Mouse (Mus musculus): ENCODE measurements at regions not wholly inside any gene's neighbourhood (a gene's known extent, or its start where the extent isn't known, plus 50 kb on each side); places are given as distances from the start of the nearest gene placed in this dataset.

DNA sequence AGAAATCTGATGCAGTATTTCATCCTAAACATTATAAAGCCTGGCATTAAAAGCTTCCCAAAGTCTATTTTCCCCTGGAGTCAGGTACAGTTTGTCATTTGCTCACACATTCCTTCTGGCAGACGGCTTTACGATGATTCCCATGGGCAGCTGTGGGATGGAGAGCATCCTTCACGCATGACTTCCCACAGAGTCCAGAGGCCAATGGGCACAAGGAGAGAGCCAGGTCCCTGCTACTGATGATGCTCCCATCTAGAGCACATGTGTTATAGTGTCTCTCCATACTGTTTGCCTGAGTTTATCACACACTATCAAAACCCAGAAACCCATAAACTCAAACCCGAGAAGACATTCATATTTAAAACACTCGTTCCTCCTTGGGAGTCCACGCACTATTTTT is 270.8 kb upstream of the Noct start:
- DNase-seq: no peak

DNA sequence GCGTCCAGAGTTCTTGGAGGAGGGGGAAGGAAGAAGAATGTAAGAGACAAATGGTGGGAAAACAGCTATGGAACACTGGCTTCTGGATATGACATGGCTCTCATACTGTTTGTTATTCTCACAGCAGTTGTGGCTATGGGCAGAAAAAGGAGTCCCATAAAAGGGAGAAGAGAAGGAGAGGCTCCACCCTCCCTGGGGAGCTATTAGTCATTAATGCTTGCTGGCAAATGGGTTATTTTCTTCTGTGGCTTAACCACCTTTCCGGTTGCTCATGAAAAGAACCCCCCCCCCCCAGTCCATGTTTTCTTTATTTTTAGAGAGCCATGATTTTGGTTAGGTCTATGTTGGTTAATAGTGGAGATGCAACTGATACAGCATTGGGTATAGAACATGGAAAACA is 253.9 kb upstream of the Noct start:
- DNase-seq: no peak

DNA sequence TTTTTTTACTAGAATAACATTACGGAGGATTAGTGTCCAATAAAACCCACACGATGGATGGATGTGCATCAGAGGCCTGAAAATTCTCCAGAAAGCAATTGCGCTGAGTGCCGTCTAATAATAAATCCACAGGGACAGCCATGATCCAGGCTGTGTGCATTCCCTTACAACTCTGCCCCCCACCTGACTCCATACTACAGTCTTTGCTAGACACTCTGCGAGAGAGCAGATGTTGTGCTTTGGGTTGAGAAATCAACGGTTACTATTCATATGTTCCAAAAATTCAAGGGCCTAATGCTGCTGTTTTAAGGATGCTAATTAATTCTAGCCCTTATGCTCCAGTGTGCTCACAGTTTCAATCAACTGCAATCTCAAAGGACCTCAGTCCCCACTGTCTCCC is 251.2 kb upstream of the Noct start:
- DNase-seq: no peak

DNA sequence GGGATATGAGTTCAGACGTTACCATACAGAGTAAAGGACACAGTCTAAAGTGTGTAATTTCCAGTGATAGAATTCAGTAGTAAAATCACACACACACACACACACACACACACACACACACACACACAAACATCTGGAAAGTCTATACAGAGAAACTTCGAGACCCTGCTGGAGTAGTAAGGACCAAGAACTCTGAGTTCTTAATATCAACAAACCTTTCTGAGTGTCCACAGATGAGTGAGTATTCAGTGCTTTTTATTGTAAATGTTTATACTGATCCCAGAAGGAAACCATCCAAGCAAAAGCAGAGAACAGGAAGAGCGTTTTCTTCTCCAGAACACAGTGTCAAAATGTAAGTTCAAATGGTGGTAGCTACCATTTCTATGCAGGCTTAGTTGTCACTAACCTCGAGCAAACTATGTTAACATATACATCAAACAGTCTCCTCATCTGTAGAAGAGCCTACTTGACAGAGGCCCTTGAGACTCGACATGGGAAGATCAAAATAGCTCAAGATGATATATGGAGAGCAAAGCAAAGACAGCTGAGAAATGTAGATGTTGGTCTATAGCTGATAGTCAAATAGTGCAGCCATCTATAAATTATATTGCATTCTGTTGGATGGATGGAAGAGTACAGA is 248.0 kb upstream of the Noct start:
- no peak for DNase-seq

DNA sequence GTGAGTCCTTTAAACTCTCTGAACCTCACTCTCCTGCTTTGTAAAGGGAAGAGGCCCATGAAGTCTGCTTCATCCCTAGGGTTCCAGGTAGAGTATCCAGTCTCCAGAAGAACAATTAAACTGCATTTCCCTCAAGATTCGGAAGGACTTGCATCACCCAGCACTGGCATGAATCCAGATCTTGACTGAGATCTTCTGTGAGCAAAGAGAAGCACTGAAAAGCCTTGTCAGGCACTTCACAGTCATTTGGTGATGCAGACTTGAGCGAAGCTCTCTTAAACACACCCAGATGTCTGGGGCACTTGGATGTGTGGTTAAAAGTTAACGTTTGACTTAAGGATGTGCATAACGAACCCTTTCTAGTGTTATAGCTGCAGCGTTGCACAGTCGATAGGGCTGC is 247.4 kb upstream of the Noct start:
- no peak for DNase-seq

DNA sequence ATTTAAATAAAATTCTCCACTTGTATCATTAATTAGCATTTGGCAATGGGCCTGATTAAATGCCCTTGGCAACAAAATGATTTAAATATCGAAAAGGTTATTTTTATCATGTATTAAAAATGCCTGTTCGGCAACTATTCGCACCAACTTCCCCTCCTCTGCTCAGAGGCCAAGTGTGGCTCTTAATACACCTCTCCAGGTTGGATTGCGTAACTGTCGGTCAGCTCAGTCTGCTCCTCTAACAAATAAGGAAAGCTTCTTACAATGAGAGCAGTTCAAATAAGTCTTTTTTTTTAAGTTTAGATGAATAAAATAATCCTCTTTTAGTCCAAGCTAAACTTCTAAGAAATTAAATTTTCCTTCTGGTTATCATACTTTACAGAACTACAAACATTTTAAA is 245.6 kb upstream of the Noct start:
- no peak for DNase-seq

DNA sequence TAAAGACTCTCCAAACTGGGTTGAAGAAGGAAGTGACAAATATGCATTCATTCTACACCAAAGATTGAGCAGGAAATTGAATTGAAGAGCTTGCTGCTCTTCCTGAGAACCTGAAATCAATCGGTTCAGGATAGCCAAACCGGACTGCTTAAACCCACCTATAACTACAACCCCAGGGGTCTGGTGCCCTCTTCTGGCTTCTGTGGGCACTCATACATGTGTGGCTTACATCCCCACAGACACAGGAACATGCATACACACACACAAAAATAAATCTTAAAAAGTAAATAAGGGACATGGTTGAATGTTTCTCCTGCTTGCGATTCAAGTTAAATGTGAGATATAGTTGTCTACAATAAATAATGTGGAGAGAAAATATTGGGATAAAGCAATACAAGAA is 244.7 kb upstream of the Noct start:
- no peak for DNase-seq

DNA sequence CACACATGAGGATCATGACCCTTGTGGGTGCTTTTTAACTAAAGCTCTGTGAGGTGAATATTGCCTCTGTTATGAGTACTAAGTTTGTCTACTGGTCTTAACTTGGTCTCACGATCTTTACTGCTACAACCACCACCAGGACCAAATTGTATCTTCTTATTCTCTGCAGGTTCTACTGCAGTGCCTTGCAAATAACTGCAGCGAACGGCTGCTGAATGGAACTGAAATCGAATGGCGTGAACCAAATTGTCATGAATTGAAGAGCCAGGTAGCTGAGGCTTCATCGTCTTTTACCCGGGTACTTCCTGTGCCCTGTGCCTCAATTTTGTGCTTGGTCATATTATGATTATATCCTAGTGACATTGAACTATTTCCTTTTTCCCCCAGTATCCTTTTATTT is 242.5 kb upstream of the Noct start:
- no peak for DNase-seq

DNA sequence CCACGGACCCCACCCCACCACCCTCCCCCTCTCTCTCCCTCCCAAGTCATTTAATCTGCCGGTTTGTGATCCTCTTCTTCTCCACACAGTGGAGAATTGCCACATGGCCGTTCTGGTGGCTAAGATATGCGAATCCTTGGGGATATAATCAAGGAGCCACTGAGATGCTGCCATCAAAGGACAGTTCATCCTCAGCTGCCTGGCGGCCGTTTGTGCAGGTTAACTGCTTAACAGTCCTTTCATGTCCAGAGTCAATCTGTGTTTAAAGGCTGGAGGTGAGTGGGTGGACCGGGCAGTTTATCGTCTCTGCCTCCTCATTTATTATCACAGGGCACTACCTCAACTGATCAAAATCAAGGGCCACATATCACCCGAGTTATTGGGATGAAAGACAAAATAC is 241.6 kb upstream of the Noct start:
- DNase-seq: no peak

DNA sequence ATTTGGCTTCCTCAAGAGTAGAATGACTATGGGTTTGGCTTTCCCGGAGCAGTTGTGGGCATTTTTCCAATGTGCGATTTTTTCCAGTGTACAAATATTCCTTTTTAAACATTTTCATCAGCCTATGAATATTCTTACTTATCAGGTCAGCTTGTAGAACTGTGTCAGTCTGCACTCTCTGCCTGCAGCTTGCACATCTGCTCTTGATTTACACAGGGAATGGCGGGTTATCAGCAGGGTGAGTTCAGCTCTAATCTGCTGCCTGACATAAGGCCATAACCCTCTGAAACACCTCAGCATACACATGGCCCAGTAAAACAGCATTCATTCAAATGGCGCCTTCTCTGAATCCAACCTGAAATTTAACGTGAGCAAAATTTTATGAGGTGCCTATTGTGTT is 241.1 kb upstream of the Noct start:
- DNase-seq: no peak

DNA sequence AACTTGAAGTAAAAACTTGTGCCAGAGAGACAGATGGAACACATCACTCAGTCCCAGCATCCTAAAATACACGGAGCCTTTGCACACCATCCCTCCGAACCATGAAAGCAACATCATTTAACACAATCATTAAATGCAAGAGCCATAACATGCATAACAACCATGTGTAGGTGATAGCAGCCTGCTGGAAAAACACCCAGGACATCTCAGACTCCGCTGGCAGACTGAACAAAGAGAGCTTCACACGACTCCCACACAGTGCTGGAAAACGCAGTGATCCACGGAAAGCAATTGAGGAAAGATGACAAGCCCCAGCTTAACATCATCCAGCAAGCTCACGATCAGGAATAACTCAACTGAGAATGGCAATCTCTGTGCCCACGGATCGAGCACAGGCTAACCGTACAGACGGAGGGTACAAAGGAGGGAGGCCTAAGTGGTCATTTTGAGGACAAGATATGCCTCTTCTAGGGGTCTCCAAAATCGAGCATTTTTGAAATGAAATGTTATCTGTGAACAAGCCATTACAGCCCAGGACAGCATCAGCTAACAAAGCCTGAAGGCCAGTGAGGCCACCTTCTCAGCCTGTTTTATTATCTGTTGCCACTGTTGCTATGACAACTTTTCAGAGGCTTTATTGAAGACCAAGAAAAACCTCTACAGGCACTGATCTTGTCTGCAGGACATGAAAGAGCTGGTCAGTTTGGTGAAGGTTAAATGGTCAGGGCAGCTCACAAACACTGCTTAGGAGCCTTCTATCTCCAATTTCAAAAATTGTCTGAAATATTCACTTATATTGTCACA is 240.1 kb upstream of the Noct start:
- no peak for DNase-seq

DNA sequence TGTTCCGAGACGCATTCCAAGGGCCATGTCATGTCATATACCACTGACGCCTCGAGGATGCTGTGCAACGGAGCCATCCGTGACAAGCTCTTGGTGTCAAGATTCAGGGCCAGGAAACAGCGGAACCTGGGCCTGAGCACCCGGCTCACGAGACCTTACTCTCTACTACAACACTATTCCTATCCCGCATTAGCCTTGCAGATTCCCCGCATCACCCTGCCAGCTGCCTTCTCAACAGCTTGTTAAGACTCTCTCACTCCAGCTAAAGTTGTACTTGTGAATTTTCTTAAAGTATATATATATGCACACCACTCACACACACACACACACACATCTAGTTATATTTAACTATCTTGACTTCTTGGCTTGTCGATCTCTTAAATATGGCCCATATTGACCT is 236.4 kb upstream of the Noct start:
- no peak for DNase-seq

DNA sequence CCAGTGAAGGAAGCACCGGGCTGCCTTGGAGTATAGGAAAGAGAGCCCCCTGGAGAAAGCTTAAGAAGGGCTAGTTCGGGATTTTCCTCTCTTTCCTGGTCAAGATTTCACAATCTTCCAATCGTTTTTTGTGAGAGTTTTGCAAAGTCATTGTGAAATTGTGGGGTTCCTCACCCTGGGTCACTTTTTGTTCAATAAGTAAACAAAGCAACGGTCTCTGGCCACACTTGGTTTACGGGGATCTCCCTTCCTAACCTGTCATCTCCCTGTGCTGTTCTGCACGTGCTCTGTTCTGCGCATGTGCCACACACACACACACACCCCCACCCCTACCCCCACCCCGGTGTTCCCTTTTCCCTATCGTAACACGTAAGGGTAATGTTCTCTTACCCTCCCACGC is 233.4 kb upstream of the Noct start:
- DNase-seq: no peak

DNA sequence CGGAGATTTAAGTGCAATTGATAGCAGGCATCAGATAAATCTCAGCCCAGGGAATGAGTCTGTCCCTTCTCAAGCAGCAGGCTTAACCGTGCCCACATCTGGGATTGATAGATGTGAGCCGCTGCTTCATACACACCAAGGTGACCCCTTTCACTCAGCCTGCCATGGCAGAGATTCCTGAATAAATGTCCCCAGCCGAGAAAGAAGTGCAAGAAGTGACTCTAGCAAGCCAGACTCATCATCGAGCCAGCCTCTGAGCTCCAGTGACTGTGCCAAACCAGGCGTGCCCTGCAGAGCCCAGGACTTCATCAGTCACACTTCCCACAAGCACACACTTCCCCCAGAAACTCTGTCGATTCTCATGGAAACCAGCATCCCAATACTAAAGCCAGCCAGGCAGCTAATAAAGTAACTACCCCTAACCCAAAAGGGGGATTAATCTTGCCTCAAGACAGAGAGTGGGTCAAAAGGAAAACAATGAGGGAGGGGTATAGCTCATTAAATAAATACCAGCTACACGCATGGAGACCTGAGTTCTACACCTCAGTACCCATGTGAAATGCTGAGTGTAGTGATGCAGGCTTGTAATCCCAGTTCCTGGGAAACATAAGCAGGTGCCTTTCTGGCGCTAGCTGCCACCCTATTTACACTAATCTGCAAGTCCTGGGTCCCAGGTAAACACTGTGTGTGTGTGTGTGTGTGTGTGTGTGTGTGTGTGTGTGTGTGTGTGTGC is 231.5 kb upstream of the Noct start:
- no peak for DNase-seq

DNA sequence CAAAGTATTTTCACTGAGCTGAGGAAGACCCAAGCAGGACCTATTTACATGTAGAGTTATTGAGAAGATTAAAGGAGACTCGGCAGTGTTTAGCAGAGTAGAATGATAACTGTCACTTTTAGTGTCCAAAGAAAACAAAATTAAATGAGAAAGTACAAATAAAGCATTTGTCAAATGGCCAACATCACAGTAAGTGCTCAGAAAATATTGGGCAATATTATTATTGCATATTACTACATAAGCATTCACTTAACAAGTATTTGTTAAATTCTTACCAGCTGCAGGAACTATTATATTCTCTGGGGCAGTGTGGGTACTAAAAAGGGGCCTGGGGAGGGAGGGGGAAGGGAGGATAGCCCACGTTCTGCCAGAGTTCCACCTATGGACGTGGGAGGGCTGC is 224.5 kb upstream of the Noct start:
- no peak for DNase-seq

DNA sequence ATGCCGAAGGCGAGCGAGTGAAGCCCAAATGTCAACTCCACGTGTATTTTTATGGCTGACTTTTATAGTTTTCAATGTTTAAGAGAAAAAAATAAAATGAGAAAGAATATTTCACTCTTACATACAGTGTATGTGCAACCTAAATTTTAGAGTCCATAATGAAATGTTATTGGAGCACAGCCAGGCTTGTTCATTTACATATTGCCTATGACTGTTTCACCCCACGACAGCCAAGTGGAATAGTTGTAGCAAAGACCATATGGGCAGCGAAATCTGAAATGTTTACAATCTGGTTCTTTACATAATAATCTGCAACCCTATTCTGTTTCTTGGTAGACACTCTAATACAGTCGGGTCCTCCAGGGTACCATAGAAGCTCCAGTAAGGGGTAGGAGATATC is 223.3 kb upstream of the Noct start:
- DNase-seq: no peak

DNA sequence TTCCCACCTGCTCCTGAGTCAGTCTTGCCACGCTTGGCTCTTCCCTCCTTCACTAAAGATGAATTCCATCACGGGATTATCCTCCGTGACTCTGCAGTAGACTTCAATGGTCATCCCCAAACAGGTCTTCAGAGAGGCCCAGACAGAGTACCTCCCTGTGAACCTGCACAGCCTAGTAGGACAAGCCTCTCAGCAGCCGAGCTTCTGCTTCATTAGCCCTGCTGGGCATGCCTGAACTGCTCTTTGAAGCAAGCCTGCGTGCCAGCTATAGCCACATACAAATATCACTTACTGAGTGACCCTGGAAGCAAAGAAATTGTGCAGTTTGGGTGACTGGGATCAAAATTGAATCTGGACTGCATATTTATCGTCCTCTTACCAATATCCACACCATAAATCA is 221.6 kb upstream of the Noct start:
- no peak for DNase-seq

DNA sequence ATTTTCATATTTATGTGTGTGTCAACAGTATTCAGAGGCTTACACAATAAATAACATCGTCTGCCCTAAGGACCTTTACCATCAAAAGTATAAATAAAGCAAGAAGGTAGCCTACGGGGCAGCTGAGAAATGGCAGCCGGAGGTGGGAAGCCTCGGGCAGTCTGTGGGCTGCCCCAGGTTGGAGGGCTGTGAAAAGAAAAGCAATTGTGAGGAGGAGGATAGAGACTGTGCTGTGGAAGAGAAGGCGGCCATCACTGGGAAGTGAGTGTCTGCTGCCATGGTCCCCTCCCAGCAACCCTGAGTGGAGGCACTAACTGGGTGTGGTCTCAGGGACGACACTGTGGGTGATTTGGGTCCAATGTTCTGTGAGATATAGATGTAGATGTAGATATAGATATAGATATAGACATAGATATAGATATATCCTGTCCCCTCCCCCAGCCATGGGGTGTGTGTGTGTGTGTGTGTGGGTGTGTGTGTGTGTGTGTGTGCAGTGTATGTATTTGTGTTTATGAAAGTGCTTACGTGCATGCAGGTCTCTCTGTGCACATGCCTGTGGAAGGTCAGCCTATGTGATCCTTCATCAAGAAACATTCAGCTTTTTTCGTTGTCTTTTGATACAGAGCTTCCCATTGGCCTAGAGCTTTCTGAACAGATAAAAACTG is 220.6 kb upstream of the Noct start:
- DNase-seq: no peak

DNA sequence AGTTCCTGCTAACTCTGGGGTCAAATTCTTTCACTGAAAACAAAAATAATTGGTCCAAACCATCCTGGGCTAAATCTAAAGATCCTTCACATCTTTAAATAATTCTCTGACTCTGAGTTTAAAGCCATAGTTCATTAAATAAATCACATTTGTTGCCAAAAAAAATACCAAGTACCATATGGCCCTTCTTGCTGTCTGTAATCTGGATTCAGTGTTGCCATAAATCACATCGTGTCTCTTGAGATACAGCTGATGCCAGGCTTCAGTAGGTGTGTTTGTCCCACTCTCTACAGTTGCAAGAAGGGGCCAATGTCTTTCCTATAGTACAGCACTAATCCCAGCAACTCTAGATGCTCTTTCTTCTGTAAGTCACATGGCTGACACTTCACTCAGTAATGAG is 220.0 kb upstream of the Noct start:
- no peak for DNase-seq

DNA sequence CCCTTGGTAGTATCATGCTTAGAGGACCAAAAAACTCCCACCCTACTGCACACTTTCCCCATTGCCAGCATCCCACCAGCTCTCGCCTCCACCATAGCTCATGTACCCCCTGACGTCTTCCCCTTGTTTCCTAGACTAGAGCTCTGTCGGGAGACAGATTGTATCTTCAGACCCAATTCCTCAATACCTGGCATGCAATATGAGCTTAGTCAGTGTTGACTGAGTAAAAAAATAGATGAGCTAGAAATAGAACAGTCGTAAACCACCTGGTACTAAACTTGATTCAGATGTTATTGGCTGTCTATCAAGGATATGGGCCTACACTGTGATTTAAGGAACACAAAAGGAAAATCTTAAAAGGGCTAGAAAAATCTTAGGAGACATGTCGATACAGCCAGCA is 215.1 kb upstream of the Noct start:
- DNase-seq: no peak

DNA sequence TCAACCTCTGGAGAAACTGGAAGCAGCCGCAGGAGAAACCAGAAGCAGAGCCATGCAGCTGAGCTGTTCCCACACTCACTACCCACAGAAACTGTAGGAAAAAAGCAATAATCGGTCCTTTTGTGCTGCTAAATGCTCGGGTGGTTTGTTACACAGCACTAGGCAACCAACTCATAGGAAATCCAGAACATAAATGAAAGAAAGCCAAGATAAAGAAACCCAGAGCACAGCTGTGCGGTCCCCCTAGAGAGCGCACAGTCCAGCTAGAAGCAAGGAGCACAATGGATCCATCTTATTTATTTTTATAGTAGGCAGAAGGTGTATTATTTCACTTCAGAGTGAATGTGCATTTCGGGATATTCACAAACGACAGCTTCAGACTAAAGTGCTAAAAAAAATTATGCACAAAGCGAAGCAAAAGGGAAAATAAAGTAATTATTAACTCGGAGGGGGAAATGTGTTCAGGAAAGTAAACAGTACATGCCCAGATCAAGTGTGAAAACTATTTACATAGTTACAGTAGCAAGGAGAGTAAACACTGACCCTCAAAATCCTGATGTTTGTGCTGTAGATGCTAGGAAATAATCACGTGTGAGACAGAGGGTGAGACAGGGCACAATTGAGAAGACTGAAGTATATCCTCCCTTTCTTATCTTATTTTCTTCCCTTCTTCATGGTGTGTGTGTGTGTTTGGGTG is 204.4 kb upstream of the Noct start:
- no peak for DNase-seq

DNA sequence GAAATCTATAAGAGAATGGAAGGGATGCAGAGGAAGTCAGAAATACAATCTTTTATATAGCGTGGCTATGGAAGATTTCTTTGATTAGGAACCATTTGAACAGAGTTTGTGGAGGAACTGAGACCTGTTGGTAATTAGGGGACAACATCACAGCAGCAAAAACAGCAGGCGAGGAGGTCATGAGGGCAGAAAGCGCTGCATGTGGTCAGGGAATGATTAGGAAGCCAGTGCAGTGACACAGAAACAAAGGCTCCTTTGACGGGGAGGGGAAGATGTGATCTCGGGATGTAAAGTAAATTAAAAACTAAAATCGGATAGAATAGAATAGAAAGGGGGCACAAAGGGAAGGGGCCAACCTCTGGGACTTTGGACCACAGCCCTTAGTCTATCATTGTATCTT is 199.6 kb upstream of the Noct start:
- DNase-seq: no peak

DNA sequence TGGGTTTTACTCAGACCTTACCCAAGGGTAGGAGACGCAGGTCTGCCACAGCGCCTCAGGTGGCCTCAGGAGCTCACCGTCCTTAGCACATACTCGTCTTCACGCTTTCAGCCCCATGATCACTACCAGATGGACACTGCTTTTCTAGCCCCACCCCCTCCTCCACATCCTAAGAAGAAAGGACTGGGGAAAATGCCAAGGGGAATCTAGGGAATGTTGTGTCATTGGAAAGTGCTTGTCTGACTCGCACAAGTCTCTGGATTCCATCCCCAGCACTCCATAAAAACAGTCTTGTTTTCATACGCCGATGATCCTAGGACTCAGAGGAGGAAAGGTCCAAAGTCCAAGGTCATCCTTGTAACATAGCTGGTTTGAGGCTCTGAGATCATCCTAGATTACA is 192.4 kb upstream of the Noct start:
- DNase-seq: no peak

All from spleen, adult 18-20 months (tissue).